Mouse (Mus musculus) regulatory T cell (primary cell): ENCODE data around the gene Zfp622.
"Not testable (repeated sequence)": the region's sequence is repeated elsewhere in the genome, so short reads cannot be mapped to it uniquely, and the experiment has no call there.

Experiments
- in situ Hi-C: fragments of 300-600 bp; cut with MboI, MseI; formaldehyde crosslinking; loops from one replicate; pipeline ENCODE4 v1.15.1; 2025; ENCODE audit warnings: high pct_unique_total_duplicates

Gene Zfp622

GRCm38 (mm10) chr15:25966220-25966774, 17.9 kb upstream of the Zfp622 start:
- in situ Hi-C loops, result loop anchor here (10.0 kb wide), 1 partner anchor 1011 kb away; no protein-coding TSS in a partner anchor

GRCm38 (mm10) chr15:25971596-25971995, 12.6 kb upstream of the Zfp622 start:
- in situ Hi-C loops, result no loop called here

GRCm38 (mm10) chr15:25972758-25973157, 11.4 kb upstream of the Zfp622 start:
- in situ Hi-C loops, result no loop called here

GRCm38 (mm10) chr15:25974352-25974751, 9.8 kb upstream of the Zfp622 start:
- in situ Hi-C loops, result no loop called here

- in situ Hi-C loops, result no loop called here
Observed at GRCm38 (mm10) chr15:25975810-25976209, 8.4 kb upstream of the Zfp622 start.

- in situ Hi-C loops, result not testable (repeated sequence)
Observed at GRCm38 (mm10) chr15:25983614-25984013, 552 bp upstream of the Zfp622 start.

GRCm38 (mm10) chr15:25984734-25985492, 747 bp downstream of the Zfp622 start:
- in situ Hi-C loops, result no loop called here

GRCm38 (mm10) chr15:25992992-25993727, 9.0 kb downstream of the Zfp622 start:
- in situ Hi-C loops, result no loop called here

GRCm38 (mm10) chr15:25995521-25995920, 11.4 kb downstream of the Zfp622 start:
- in situ Hi-C loops, result loop anchor here (5.0 kb wide), 1 partner anchor 373 kb away; the partner anchor contains the start of gene Myo10

GRCm38 (mm10) chr15:25999545-25999944, 15.4 kb downstream of the Zfp622 start:
- in situ Hi-C loops, result loop anchor here (5.0 kb wide), 1 partner anchor 377 kb away; the partner anchor contains the start of gene Myo10

- in situ Hi-C loops, result no loop called here
Observed at GRCm38 (mm10) chr15:26008621-26009020, 24.5 kb downstream of the Zfp622 start.

- in situ Hi-C loops, result no loop called here
Observed at GRCm38 (mm10) chr15:26012891-26013290, 28.7 kb downstream of the Zfp622 start.

GRCm38 (mm10) chr15:26015979-26016665, 32.0 kb downstream of the Zfp622 start:
- in situ Hi-C loops, result no loop called here

- in situ Hi-C loops, result no loop called here
Observed at GRCm38 (mm10) chr15:26021721-26022120, 37.6 kb downstream of the Zfp622 start.

GRCm38 (mm10) chr15:26022636-26023035, 38.5 kb downstream of the Zfp622 start:
- in situ Hi-C loops, result no loop called here

- in situ Hi-C loops, result no loop called here
Observed at GRCm38 (mm10) chr15:26031692-26032091, 47.5 kb downstream of the Zfp622 start.

- in situ Hi-C loops, result no loop called here
Observed at GRCm38 (mm10) chr15:26040567-26040966, 56.4 kb downstream of the Zfp622 start.

- in situ Hi-C loops, result no loop called here
Observed at GRCm38 (mm10) chr15:26041196-26041947, 57.2 kb downstream of the Zfp622 start.
